Mouse (Mus musculus) forebrain, embryonic 11.5 days (tissue): ENCODE data around the gene Mrps18c. TPM values are rescaled to one million over a fixed set of nuclear protein-coding genes. Genes with fewer than 3 reads are reported as not detected.

Source experiments
- ATAC-seq: fragments of 200-750 bp; cut with Nextera tagmentation; replicated peaks from 2 replicates; pipeline ENCODE4 v1.8.0; 2017; ENCODE audit warnings: moderate TSS enrichment; ENCODE audit not compliant: low FRiP score
- DNase-seq: peaks from one replicate; pipeline ENCODE4 v3.0.0-alpha.2; 2017; ENCODE audit warnings: low spot score
- H3K27ac ChIP-seq: fragments of 300-500 bp; sonication (generic); 2 replicates; pipeline ENCODE4 v1.5.1; 2014; ENCODE audit warnings: low read depth, low read length
- H3K27me3 ChIP-seq: fragments of 300-500 bp; sonication (generic); 2 replicates; pipeline ENCODE4 v1.6.1; 2014; ENCODE audit warnings: mild to moderate bottlenecking, low read length, mixed read lengths; ENCODE audit not compliant: control insufficient read depth, insufficient read depth
- H3K36me3 ChIP-seq: fragments of 300-500 bp; sonication (generic); 2 replicates; pipeline ENCODE4 v1.6.1; 2014; ENCODE audit warnings: mild to moderate bottlenecking, low read length, moderate library complexity, mixed read lengths; ENCODE audit not compliant: control insufficient read depth, insufficient read depth
- H3K4me1 ChIP-seq: fragments of 300-500 bp; sonication (generic); replicated peaks from 2 replicates; pipeline ENCODE4 v1.6.1; 2014; ENCODE audit warnings: low read length, mixed read lengths; ENCODE audit not compliant: control insufficient read depth, insufficient read depth
- H3K4me2 ChIP-seq: fragments of 300-500 bp; sonication (generic); 2 replicates; pipeline ENCODE4 v1.6.1; 2014; ENCODE audit warnings: low read depth, mild to moderate bottlenecking, low read length, moderate library complexity, mixed read lengths; ENCODE audit not compliant: severe bottlenecking
- H3K4me3 ChIP-seq: fragments of 300-500 bp; sonication (generic); 2 replicates; pipeline ENCODE4 v1.5.1; 2014; ENCODE audit warnings: low read depth, low read length
- H3K9ac ChIP-seq: fragments of 300-500 bp; sonication (generic); 2 replicates; pipeline ENCODE4 v1.6.1; 2014; ENCODE audit warnings: low read length
- H3K9me3 ChIP-seq: fragments of 300-500 bp; sonication (generic); 2 replicates; pipeline ENCODE4 v1.6.1; 2016; ENCODE audit warnings: low read length, mixed read lengths; ENCODE audit not compliant: control insufficient read depth
- WGBS: fragments of 180-500 bp; shearing (Covaris S2); extraction: QIAGEN DNeasy Blood & Tissue Kit; methylation state at CpG from one replicate; pipeline ENCODE4 v1.1.7; 2014; 5-methylcytosine and 5-hydroxymethylcytosine counted together
- polyA plus RNA-seq: library from polyadenylated mRNA; unstranded; fragments of >200 nt; fragmentation: Nextera tagmentation; extraction: Ambion mirVana; gene quantifications from 2 replicates; pipeline ENCODE4 v1.2.1, GENCODE M21; 2014

Mrps18c gene
- polyA plus RNA-seq, 1 experiment from 2014 or later = 175 TPM

DNA sequence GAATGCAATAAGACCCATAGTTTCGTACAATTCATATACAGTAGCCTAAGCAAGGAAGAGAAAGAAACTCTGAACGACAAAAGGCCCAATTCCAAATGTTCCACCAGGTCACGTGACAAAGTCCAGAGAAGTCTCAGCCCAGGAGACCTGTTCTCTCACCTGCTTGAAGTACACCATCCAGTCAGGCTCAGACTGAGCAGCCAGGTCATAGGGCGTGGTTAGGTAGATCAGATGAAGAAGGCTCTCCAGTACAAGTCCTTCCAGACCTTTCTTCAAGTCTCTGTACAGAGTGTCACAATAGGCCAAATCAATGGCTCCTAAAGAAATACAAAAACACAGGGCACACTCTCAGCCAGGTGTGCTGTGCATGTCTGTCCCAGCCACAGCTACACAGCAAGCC is 26.9 kb upstream of the Mrps18c start:
- DNase-seq = no peak
- no peak overlapping the region for H3K4me2 ChIP-seq
- no peak for ATAC-seq
- no peak overlapping the region for H3K4me3 ChIP-seq
- 96% methylated on average over 4 of the region's 4 CpGs for WGBS
- peaks cover 9% of the 10 kb centered on the region; the same call in 1 of the 2 replicates for H3K36me3 ChIP-seq
- no peak overlapping the region for H3K9ac ChIP-seq
- no peaks in the 10 kb centered on the region for H3K27me3 ChIP-seq
- no peaks in the 10 kb centered on the region for H3K4me1 ChIP-seq
- no peak overlapping the region for H3K27ac ChIP-seq
- no peaks in the 10 kb centered on the region for H3K9me3 ChIP-seq

DNA sequence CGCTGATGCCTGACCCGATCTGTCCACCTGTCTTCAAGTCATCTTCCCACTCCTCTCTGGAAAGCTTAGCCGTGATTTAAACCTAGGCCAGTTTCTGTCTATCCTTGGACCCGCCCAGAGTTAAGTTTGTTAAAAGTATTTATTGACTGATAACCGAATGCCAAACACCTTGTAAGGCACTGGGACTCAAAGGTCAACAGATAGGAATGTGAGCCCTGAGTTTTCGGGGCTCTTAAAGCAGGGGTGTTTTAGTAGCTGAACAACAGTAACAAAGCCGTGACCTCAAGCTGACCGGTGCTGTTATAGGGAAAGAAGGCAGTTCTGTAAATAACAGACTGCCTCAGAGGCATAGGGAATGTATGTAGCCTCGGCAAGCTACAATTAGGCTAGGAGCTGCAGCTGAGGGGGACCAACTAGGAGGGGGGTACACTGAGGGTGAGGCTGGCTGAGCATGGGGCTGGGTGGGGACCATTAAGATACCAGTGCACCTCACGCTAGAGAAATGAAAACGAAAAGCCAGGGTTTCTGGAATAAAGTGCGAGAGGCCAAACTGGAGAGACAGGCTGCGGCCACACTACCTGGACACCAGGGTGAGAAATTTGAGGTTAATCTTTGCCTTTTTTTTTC is 22.5 kb upstream of the Mrps18c start:
- Histone ChIP-seq H3K9me3 (no peaks in the 10 kb centered on the region), H3K4me1 (no peaks in the 10 kb centered on the region), H3K27me3 (no peaks in the 10 kb centered on the region), H3K27ac (no peak overlapping the region), H3K4me2 (no peak overlapping the region), H3K4me3 (no peak overlapping the region), H3K9ac (no peak overlapping the region), H3K36me3 (peaks cover 4% of the 10 kb centered on the region; the same call in 1 of the 2 replicates)
- ATAC-seq = no peak
- WGBS = 91% methylated on average over 13 of the region's 13 CpGs
- DNase-seq = no peak

DNA sequence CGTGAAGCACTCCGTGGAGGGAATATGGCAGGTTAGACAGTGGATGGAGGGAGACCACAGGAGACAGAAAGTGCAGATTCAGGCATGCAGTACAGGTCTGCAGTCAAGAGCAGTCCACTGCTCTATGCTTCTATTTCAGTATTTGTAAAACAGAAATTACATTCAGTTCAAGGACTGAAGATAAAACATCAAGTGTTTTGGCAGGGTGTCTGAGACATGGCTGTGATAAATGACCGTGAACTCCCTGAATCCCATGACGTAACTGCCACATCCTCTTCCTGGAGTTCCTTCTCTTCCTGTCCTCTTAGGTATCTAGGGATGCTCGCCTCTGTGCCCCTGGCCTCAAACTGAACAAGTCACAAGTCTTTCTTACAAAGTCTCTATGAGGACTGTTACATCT is 21.5 kb upstream of the Mrps18c start:
- ATAC-seq (no peak), DNase-seq (no peak)
- no peak overlapping the region for H3K9ac ChIP-seq
- no peaks in the 10 kb centered on the region for H3K27me3 ChIP-seq
- H3K27ac ChIP-seq = no peak overlapping the region
- H3K4me3 ChIP-seq = no peak overlapping the region
- H3K9me3 ChIP-seq = no peaks in the 10 kb centered on the region
- H3K36me3 ChIP-seq = peaks cover 2% of the 10 kb centered on the region; the same call in 1 of the 2 replicates
- no peaks in the 10 kb centered on the region for H3K4me1 ChIP-seq
- WGBS = 91% methylated on average over 5 of the region's 5 CpGs
- no peak overlapping the region for H3K4me2 ChIP-seq

DNA sequence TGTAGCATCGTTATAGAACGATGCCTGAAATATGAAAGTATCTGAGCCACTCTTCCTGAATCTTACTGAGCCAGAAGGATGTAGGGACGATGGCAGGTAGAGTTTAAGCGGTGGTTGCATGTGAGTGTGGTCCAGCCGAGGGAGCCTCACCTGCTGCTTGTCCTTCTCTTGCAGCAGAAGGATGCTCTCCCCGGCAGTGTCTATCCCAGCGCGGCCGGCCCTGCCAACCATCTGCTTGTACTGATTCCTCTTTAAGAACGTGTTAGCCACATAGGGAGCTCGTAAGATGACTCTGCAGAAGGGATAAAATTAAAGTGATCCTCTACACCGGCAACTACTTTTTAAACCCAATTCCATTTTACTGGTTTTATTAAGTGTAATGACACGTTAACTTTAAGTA is 19.4 kb upstream of the Mrps18c start:
- Histone ChIP-seq H3K4me1 (no peaks in the 10 kb centered on the region), H3K27ac (no peak overlapping the region), H3K9me3 (no peaks in the 10 kb centered on the region), H3K4me3 (no peak overlapping the region), H3K36me3 (peaks cover 2% of the 10 kb centered on the region; the same call in 1 of the 2 replicates), H3K4me2 (no peak overlapping the region), H3K9ac (no peak overlapping the region), H3K27me3 (no peaks in the 10 kb centered on the region)
- DNase-seq (no peak), ATAC-seq (no peak)
- 95% methylated on average over 13 of the region's 13 CpGs for WGBS

DNA sequence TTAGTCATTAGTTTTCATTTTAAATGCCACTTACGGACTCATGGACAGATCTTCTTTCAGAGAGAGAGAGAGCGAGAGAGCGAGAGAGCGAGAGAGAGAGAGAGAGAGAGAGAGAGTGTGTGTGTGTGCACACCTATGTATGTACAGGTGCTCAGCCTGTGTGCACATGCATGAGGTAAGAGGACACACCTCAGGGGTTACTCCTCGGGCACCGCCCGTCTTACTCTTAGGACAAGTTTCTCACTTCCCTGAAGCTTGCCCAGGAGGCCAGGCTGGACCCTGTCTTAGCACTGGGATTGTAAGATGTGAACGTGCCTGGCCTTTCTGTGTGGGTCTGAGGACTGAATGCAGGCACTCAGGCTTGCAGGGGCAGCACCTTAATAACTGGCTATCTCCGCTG is 10.9 kb upstream of the Mrps18c start:
- Histone ChIP-seq H3K36me3 (no peaks in the 10 kb centered on the region; the same call in 1 of the 2 replicates), H3K4me1 (no peaks in the 10 kb centered on the region), H3K4me3 (no peak overlapping the region), H3K9ac (no peak overlapping the region), H3K27ac (no peak overlapping the region), H3K4me2 (no peak overlapping the region), H3K27me3 (no peaks in the 10 kb centered on the region), H3K9me3 (no peaks in the 10 kb centered on the region)
- no peak for ATAC-seq
- DNase-seq = no peak
- WGBS = 93% methylated on average over 9 of the region's 9 CpGs

DNA sequence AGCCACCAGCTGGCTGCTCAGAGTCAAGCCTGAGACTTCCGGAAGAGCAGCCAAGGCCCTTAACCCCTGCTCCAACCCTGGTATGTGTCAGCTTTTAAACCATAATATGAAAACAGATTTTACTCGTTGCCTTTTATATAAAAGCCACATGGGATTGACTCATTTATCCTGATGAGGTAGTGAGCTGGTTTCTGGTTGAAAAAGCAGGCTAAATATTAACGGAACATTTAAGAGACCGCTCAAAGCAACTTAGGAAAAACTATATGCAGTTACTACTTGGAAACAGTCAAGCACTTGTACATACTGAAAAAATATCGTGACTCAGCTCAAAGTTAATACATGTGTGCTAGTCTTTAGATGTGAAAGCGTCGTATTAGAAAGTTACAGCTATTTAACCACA is 6.2 kb upstream of the Mrps18c start:
- Histone ChIP-seq H3K4me1 (0 out of 2 replicates have a peak, but pooled peaks cover under 1% of the 10 kb centered on the region), H3K9ac (no peak overlapping the region), H3K4me2 (no peak overlapping the region), H3K27ac (no peak overlapping the region), H3K36me3 (no peaks in the 10 kb centered on the region; the same call in 1 of the 2 replicates), H3K9me3 (no peaks in the 10 kb centered on the region), H3K27me3 (no peaks in the 10 kb centered on the region), H3K4me3 (no peak overlapping the region)
- 93% methylated on average over 7 of the region's 7 CpGs for WGBS
- DNase-seq = no peak
- ATAC-seq = no peak

DNA sequence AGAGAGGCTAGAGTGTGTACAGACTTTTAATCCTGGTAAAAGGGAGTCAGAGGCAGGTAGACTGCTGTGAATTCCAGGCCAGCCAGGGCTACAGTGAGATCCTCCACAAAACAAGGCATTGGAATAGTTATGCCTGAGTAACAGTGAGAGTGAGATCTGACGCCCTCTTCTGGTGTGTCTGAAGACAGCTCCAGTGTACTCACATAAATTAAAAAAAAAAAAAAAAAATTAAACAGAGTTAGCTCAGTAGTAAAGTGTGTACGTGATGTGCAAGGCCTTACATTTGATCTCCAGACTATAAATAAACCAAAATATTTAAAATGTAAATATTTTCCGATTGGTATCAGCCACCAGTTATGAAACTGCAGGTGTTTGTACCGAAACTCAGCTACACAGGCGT is 4.3 kb upstream of the Mrps18c start:
- ATAC-seq = no peak
- no peak overlapping the region for H3K27ac ChIP-seq
- no peak overlapping the region for H3K9ac ChIP-seq
- no peaks in the 10 kb centered on the region; the same call in 1 of the 2 replicates for H3K36me3 ChIP-seq
- no peaks in the 10 kb centered on the region for H3K27me3 ChIP-seq
- no peak for DNase-seq
- H3K4me2 ChIP-seq = no peak overlapping the region
- 0 out of 2 replicates have a peak, but pooled peaks cover 5% of the 10 kb centered on the region for H3K4me1 ChIP-seq
- WGBS = 83% methylated on average over 5 of the region's 5 CpGs
- no peak overlapping the region for H3K4me3 ChIP-seq
- H3K9me3 ChIP-seq = no peaks in the 10 kb centered on the region

DNA sequence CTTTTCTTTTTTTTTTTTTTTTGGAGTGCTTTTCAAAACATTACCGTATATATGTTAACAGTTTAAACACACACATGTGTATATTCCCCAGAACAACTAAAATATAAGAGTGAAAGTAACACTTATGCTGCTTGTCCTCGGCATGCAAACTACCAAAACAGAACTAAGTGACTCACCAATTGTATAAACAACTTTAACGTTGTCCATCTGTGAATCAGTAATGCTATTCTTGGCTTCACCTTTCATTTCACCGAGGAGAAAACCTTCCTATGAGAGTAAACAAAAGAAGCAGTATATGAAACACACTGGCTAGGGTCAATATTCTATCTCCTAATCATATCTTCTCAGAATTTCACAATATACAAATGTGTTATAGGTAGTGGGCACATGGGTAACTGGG is 19.9 kb downstream of the Mrps18c start:
- ATAC-seq = no peak
- no peak overlapping the region for H3K9ac ChIP-seq
- no peak for DNase-seq
- H3K4me3 ChIP-seq = no peak overlapping the region
- 90% methylated on average over 4 of the region's 4 CpGs for WGBS
- no peak overlapping the region for H3K4me2 ChIP-seq
- no peaks in the 10 kb centered on the region for H3K4me1 ChIP-seq
- no peaks in the 10 kb centered on the region; the same call in 1 of the 2 replicates for H3K36me3 ChIP-seq
- H3K9me3 ChIP-seq = no peaks in the 10 kb centered on the region
- no peaks in the 10 kb centered on the region for H3K27me3 ChIP-seq
- H3K27ac ChIP-seq = no peak overlapping the region
